Mouse (Mus musculus): ENCODE measurements around the gene Srp68. TPM values are rescaled to one million over a fixed set of nuclear protein-coding genes. Genes with fewer than 3 reads are reported as not detected.
A peak's percentile ranks its signal among the peaks of the same experiment; 100 is the strongest.

Srp68 gene
- polyA plus RNA-seq, 1 experiment from 2014 or later, result 88.2 TPM

DNA sequence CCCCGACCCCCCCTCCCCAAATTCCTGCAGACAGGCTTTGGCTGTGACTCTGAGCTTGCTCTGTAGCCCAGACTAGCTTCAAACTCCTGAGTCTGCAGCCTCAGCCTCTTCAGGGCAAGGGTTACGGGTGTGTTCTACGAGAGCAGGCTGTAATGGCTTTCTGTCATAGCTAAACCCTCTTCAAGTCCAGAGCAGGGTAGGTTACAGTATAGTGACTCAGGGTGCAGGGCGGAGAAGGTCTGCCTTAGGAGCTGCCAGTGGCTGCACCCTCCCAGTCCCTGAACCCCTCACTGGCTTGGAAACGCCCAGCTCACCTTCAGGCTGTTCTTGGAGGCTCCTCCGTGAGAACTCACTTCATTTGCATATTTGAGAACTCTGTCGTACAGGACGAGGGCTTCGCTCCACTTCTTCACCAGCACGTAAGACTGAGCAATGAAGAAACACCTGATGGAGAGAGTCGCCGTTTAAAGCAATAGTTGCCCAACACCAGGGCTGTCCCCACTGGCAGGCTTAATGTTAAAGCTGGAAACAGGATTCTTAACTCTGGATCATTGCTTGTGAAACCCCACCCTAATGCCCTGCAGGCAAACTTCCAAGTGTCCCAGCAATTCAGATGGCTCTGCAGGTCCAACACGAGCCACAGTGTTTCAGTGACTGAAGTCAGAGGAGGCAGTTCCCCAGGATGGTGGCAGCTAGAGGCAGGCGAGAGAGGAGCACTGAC, 26.4 kb downstream of the Srp68 start:
- 77% methylated on average over 14 of the region's 14 CpGs for WGBS
- Histone ChIP-seq H3K4me3 (ENCODE audit: low read depth, low read length) (no peak overlapping the region), H3K4me2 (ENCODE audit: low read depth, severe bottlenecking) (no peak overlapping the region), H3K36me3 (ENCODE audit: control insufficient read depth, insufficient read depth, low read length) (peaks cover 49% of the 10 kb centered on the region), H3K9ac (ENCODE audit: low read length) (no peak overlapping the region), H3K9me3 (ENCODE audit: control insufficient read depth, low read length) (no peaks in the 10 kb centered on the region), H3K27me3 (ENCODE audit: control insufficient read depth, insufficient read depth, low read length) (no peaks in the 10 kb centered on the region), H3K4me1 (ENCODE audit: control insufficient read depth, insufficient read depth, low read length) (peaks cover 4% of the 10 kb centered on the region; the same call in 1 of the 2 replicates), H3K27ac (replicated peaks; ENCODE audit: low read depth, low read length) (no peak overlapping the region)
- ATAC-seq (ENCODE audit: insufficient number of reproducible peaks, low FRiP score, low TSS enrichment, low read depth), result no peak
- DNase-seq (ENCODE audit: low spot score), result no peak

DNA sequence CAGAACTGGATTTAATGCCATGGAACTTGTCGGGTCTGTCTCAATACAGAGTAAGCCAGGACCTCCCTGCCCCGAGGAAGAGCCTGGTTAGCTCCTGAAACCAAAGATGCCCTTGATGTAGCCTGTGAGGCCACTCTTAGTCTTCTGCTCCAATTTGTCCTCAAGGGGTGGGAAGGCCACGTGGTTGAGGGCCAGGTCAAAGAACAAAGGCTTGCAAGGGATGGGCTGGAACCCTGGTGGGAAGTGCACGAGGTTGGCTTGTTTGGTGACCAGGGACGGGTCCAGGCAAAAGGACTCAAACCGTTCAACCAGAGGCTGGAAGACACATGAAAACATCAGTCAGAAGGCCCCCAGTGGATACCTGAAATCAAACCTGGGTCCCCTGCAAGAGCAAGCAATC, 28.4 kb downstream of the Srp68 start:
- Histone ChIP-seq H3K9ac (ENCODE audit: low read length) (no peak overlapping the region), H3K36me3 (ENCODE audit: control insufficient read depth, insufficient read depth, low read length) (peaks cover 35% of the 10 kb centered on the region), H3K27ac (replicated peaks; ENCODE audit: low read depth, low read length) (no peak overlapping the region), H3K9me3 (ENCODE audit: control insufficient read depth, low read length) (no peaks in the 10 kb centered on the region), H3K27me3 (ENCODE audit: control insufficient read depth, insufficient read depth, low read length) (no peaks in the 10 kb centered on the region), H3K4me3 (ENCODE audit: low read depth, low read length) (no peak overlapping the region), H3K4me2 (ENCODE audit: low read depth, severe bottlenecking) (no peak overlapping the region), H3K4me1 (ENCODE audit: control insufficient read depth, insufficient read depth, low read length) (peaks cover 15% of the 10 kb centered on the region)
- ATAC-seq (ENCODE audit: insufficient number of reproducible peaks, low FRiP score, low TSS enrichment, low read depth) (no peak), DNase-seq (ENCODE audit: low spot score) (no peak)
- 65% methylated on average over 6 of the region's 6 CpGs for WGBS

DNA sequence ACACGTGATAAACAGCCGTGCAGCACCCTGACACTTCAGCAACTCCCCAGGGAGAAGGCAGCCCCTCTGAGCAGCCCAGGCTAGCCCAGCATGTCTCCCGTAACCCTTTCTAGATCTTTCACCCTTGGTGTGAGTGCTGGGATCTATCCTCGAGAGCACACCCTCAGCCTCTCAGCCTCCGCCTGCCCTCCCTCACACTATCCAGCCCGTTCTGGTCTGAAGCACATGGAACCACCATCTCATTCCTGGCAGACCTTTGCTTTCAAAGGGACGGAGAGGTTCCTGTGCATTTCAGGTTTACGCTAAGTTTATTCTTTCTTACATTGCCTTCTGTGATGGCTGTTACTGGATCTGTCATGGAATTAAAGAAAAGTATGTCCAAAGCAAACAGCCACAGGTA, 29.4 kb downstream of the Srp68 start:
- Histone ChIP-seq H3K4me3 (ENCODE audit: low read depth, low read length) (no peak overlapping the region), H3K27me3 (ENCODE audit: control insufficient read depth, insufficient read depth, low read length) (no peaks in the 10 kb centered on the region), H3K4me1 (ENCODE audit: control insufficient read depth, insufficient read depth, low read length) (peaks cover 17% of the 10 kb centered on the region), H3K9ac (ENCODE audit: low read length) (no peak overlapping the region), H3K9me3 (ENCODE audit: control insufficient read depth, low read length) (no peaks in the 10 kb centered on the region), H3K27ac (replicated peaks; ENCODE audit: low read depth, low read length) (no peak overlapping the region), H3K36me3 (ENCODE audit: control insufficient read depth, insufficient read depth, low read length) (peaks cover 25% of the 10 kb centered on the region), H3K4me2 (ENCODE audit: low read depth, severe bottlenecking) (no peak overlapping the region)
- 68% methylated on average over 8 of the region's 8 CpGs for WGBS
- DNase-seq (ENCODE audit: low spot score) (no peak), ATAC-seq (ENCODE audit: insufficient number of reproducible peaks, low FRiP score, low TSS enrichment, low read depth) (no peak)

DNA sequence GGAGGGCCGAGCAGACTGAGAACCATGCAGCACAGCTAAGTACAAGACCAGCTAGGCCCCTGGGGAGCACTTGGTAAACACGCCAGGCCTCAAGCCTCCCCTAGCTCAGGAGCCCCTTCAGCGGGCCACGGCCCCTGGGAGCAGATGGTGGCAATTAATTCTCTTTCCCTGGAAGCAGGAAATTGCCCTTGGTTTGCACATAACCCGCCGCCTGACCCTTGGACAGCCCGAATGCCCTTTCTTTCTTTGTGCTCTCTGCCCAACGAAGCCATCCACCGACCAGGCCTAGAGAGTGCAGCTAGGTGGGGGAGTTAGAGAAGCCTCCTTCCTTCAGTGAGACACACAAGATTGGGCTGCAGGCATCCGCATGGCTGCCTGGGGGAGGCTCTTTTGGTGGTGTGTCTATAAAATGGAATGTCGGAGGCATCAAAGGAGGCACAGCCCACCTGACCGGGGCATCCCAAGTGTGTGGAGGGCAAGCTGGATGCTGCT, 32.2 kb downstream of the Srp68 start:
- Histone ChIP-seq H3K4me3 (ENCODE audit: low read depth, low read length) (no peak overlapping the region), H3K27ac (replicated peaks; ENCODE audit: low read depth, low read length) (peak overlapping the region; percentile 78), H3K27me3 (ENCODE audit: control insufficient read depth, insufficient read depth, low read length) (peaks cover 16% of the 10 kb centered on the region), H3K36me3 (ENCODE audit: control insufficient read depth, insufficient read depth, low read length) (peaks cover 12% of the 10 kb centered on the region; the same call in 1 of the 2 replicates), H3K4me2 (ENCODE audit: low read depth, severe bottlenecking) (no peak overlapping the region), H3K9ac (ENCODE audit: low read length) (peak overlapping the region; percentile 18), H3K4me1 (ENCODE audit: control insufficient read depth, insufficient read depth, low read length) (peaks cover 21% of the 10 kb centered on the region), H3K9me3 (ENCODE audit: control insufficient read depth, low read length) (no peaks in the 10 kb centered on the region)
- peak; percentile 81 for DNase-seq (ENCODE audit: low spot score)
- ATAC-seq (ENCODE audit: insufficient number of reproducible peaks, low FRiP score, low TSS enrichment, low read depth), result peak; percentile 58
- WGBS, result 4% methylated on average over 12 of the region's 12 CpGs

DNA sequence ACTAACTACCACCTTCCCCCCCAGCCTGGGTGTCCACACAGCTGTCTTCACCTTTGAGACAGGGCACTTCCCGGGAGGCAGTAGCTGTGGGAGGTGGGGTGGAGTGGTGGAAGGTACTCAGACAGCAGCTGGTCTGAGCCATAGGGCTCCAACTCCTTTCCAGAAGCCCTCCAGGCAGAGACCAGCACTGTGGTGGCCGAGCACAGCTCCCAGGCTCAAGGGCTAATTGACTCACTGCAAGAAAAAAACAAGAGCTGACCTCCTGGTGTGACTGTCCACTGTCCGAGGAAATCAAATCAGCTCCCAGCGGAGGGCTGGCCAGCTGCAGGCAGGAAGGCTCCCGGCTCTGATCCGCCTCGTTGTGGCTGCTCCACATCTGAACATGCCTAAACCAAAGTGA, 34.2 kb downstream of the Srp68 start:
- WGBS, result 5% methylated on average over 7 of the region's 7 CpGs
- no peak overlapping the region for H3K9ac ChIP-seq (ENCODE audit: low read length)
- ATAC-seq (ENCODE audit: insufficient number of reproducible peaks, low FRiP score, low TSS enrichment, low read depth) (no peak), DNase-seq (ENCODE audit: low spot score) (peak; percentile 47)
- H3K4me1 ChIP-seq (ENCODE audit: control insufficient read depth, insufficient read depth, low read length), result peaks cover 21% of the 10 kb centered on the region
- H3K27me3 ChIP-seq (ENCODE audit: control insufficient read depth, insufficient read depth, low read length), result peaks cover 16% of the 10 kb centered on the region
- peaks cover 3% of the 10 kb centered on the region; the same call in 1 of the 2 replicates for H3K36me3 ChIP-seq (ENCODE audit: control insufficient read depth, insufficient read depth, low read length)
- H3K9me3 ChIP-seq (ENCODE audit: control insufficient read depth, low read length), result no peaks in the 10 kb centered on the region
- no peak overlapping the region for H3K4me2 ChIP-seq (ENCODE audit: low read depth, severe bottlenecking)
- no peak overlapping the region for H3K27ac ChIP-seq (replicated peaks; ENCODE audit: low read depth, low read length)
- no peak overlapping the region for H3K4me3 ChIP-seq (ENCODE audit: low read depth, low read length)

DNA sequence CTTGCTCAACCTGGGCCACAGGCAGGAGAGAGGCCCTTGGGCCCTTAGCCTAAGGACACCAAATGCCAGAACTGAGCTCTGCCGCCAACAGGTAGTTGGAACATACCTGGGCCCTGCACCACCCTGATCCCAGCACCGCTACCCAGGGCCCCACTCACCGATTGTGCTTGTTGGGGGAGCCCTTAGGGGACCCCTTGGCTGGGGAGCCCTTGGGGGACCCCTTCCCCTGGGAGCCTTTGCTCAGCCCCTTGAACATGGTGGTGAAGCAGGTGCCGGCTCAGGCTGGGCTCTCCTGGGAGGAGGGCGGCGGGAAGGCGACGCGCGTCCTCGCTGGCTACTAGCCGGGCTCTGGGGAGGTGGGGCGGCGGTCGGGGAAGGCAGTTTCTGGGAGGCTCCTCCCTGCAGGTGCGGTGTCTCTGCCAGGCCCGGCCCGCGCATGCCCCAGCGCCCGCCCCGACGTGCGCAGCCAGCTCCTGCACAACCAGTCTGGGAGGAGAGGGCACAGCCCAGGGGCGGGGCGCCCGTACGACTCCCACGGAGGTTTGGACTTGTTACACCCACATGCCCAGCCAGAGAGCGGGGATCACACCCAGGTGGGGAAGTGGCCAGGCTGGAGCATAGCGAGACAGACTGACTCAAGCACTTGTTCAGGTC, 36.1 kb downstream of the Srp68 start, which contains the start of gene Evpl:
Evpl (minus strand) TSS at position 336 of the 654 bp plus-strand sequence.
- DNase-seq (ENCODE audit: low spot score), result no peak
- peaks cover 18% of the 10 kb centered on the region for H3K27me3 ChIP-seq (ENCODE audit: control insufficient read depth, insufficient read depth, low read length)
- H3K9me3 ChIP-seq (ENCODE audit: control insufficient read depth, low read length), result no peaks in the 10 kb centered on the region
- H3K4me3 ChIP-seq (ENCODE audit: low read depth, low read length), result 0 out of 2 replicates have a peak within 1 kb of the TSS, but pooled peaks have one; percentile 3
- H3K4me1 ChIP-seq (ENCODE audit: control insufficient read depth, insufficient read depth, low read length), result peaks cover 19% of the 10 kb centered on the region
- peak within 1 kb of the TSS; percentile 30; the same call in 1 of the 2 replicates for H3K9ac ChIP-seq (ENCODE audit: low read length)
- H3K4me2 ChIP-seq (ENCODE audit: low read depth, severe bottlenecking), result peak within 1 kb of the TSS; percentile 17; the same call in 1 of the 2 replicates
- H3K36me3 ChIP-seq (ENCODE audit: control insufficient read depth, insufficient read depth, low read length), result no peaks in the 10 kb centered on the region
- no peak for ATAC-seq (ENCODE audit: insufficient number of reproducible peaks, low FRiP score, low TSS enrichment, low read depth)
- 14% methylated on average over 31 of the region's 31 CpGs for WGBS
- no peak within 1 kb of the TSS for H3K27ac ChIP-seq (replicated peaks; ENCODE audit: low read depth, low read length)

DNA sequence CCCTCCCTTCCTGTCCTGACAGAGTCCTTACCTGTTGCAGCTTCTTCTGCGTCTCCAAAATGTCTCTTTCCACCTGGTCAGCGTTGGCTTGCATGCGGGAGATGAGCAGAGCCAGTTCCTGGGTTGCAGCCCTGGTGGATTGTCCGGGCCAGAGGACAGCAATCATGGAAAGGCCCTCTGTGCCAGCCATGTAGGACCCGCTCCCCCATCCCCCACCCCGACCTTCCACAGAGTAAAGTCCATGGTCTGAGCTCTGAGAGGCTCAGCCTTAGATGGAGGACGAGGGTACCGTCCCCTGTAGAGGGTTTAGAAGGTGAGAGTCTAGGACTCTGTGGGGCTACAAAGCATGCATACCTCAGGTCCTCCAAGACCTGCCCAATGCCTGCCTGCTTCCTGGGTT, 39.1 kb downstream of the Srp68 start:
- no peak for DNase-seq (ENCODE audit: low spot score)
- H3K9ac ChIP-seq (ENCODE audit: low read length), result no peak overlapping the region
- H3K27ac ChIP-seq (replicated peaks; ENCODE audit: low read depth, low read length), result no peak overlapping the region
- H3K36me3 ChIP-seq (ENCODE audit: control insufficient read depth, insufficient read depth, low read length), result no peaks in the 10 kb centered on the region
- H3K27me3 ChIP-seq (ENCODE audit: control insufficient read depth, insufficient read depth, low read length), result peaks cover 18% of the 10 kb centered on the region
- H3K9me3 ChIP-seq (ENCODE audit: control insufficient read depth, low read length), result no peaks in the 10 kb centered on the region
- ATAC-seq (ENCODE audit: insufficient number of reproducible peaks, low FRiP score, low TSS enrichment, low read depth), result no peak
- no peak overlapping the region for H3K4me2 ChIP-seq (ENCODE audit: low read depth, severe bottlenecking)
- 83% methylated on average over 8 of the region's 8 CpGs for WGBS
- H3K4me1 ChIP-seq (ENCODE audit: control insufficient read depth, insufficient read depth, low read length), result peaks cover 5% of the 10 kb centered on the region
- H3K4me3 ChIP-seq (ENCODE audit: low read depth, low read length), result no peak overlapping the region

DNA sequence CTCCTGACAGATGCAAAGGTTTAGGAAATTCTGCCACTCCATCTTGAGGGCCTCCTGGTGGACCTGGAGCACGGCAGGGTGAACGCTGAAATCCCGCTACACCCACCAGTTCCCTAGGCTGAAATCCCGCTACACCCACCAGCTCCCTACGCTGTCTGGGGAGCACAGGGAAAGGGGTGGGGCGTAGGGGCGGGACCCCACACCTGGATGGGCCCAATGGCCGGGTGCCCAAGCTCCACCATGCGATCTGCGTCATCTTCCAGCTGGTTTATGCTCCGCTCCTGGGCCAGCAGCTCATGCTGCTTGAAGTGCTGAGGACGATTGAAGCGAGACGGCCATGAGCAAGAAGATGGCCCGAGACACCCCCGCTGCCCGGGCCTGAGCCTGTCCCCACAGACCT, 41.6 kb downstream of the Srp68 start:
- ATAC-seq (ENCODE audit: insufficient number of reproducible peaks, low FRiP score, low TSS enrichment, low read depth) (no peak), DNase-seq (ENCODE audit: low spot score) (no peak)
- H3K4me3 ChIP-seq (ENCODE audit: low read depth, low read length), result no peak overlapping the region
- no peaks in the 10 kb centered on the region for H3K36me3 ChIP-seq (ENCODE audit: control insufficient read depth, insufficient read depth, low read length)
- 24% methylated on average over 17 of the region's 17 CpGs for WGBS
- peak overlapping the region; percentile 10; the same call in 1 of the 2 replicates for H3K4me2 ChIP-seq (ENCODE audit: low read depth, severe bottlenecking)
- H3K27me3 ChIP-seq (ENCODE audit: control insufficient read depth, insufficient read depth, low read length), result peaks cover 4% of the 10 kb centered on the region
- H3K9ac ChIP-seq (ENCODE audit: low read length), result no peak overlapping the region
- H3K27ac ChIP-seq (replicated peaks; ENCODE audit: low read depth, low read length), result no peak overlapping the region
- no peaks in the 10 kb centered on the region for H3K4me1 ChIP-seq (ENCODE audit: control insufficient read depth, insufficient read depth, low read length)
- H3K9me3 ChIP-seq (ENCODE audit: control insufficient read depth, low read length), result no peaks in the 10 kb centered on the region
